Mouse (Mus musculus) brown adipose tissue, adult 24 weeks (tissue): Measurements from ENCODE around the gene Cops4. TPM values are rescaled to one million over a fixed set of nuclear protein-coding genes. Genes with fewer than 3 reads are reported as not detected.

Experiments used
- H3K27ac ChIP-seq: fragments of 200-500 bp; replicated peaks from 2 replicates; pipeline ENCODE4 v1.5.1; 2012; ENCODE audit warnings: low read depth, mild to moderate bottlenecking, low read length
- H3K4me1 ChIP-seq: fragments of 200-500 bp; 2 replicates; pipeline ENCODE4 v1.6.1; 2012; ENCODE audit warnings: low read length, mixed read lengths; ENCODE audit not compliant: control insufficient read depth, insufficient read depth, insufficient read length
- H3K4me3 ChIP-seq: fragments of 200-500 bp; 2 replicates; pipeline ENCODE4 v1.5.1; 2012; ENCODE audit warnings: low read depth, mild to moderate bottlenecking, low read length, moderate library complexity; ENCODE audit not compliant: insufficient read depth
- polyA plus RNA-seq: library from polyadenylated mRNA; stranded (reverse); fragments of >200 nt; gene quantifications from 2 replicates; pipeline ENCODE4 v1.2.4, GENCODE M21; 2012; ENCODE audit not compliant: missing spikeins, insufficient read depth, insufficient read length

Gene Cops4
- polyA plus RNA-seq, 1 experiment: 61.2 TPM

DNA sequence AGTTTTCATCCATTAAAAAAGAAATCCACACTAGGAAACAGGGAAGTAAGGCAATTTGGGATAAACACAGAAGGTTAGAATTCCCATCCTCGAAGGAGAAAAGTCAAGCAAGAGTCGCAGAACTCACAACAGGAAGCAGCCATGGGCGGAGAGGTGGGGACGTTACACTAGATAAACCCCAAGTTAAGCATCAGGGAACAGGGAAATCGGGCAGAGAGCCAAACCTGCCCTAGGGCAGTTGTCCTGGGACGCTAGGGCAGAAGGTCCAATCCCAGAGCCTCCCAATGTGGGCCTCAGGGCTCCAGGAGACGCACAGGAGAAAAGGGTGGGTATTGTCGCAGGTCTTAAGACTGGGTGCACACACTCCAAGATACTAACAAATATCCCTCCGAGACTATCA, 39.4 kb downstream of the Cops4 start:
- Histone ChIP-seq H3K27ac (no peak overlapping the region), H3K4me3 (no peak overlapping the region), H3K4me1 (no peaks in the 10 kb centered on the region)

DNA sequence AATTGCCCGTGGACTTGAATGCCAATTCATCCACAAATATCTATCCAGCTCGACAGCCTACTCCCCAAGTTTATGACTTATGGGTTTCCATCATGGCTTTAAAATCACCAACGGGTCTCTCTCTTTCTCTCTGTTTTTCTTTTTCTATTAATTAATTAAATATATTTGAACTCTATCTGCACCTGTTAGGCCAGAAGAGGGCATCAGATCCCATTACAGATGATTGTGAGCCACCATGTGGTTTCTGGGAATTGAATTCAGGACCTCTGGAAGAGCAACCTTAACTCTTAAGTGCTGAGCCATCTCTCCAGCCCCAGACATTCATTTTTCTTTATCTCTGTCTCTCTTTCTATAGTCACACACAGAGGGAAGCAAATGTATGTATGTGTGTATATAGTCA, 40.7 kb downstream of the Cops4 start:
- Histone ChIP-seq H3K4me1 (no peaks in the 10 kb centered on the region), H3K4me3 (no peak overlapping the region), H3K27ac (no peak overlapping the region)

GRCm38 (mm10) chr5:100559357-100559756, 41.2 kb downstream of the Cops4 start:
- Histone ChIP-seq H3K27ac (no peak overlapping the region), H3K4me3 (no peak overlapping the region), H3K4me1 (no peaks in the 10 kb centered on the region)

DNA sequence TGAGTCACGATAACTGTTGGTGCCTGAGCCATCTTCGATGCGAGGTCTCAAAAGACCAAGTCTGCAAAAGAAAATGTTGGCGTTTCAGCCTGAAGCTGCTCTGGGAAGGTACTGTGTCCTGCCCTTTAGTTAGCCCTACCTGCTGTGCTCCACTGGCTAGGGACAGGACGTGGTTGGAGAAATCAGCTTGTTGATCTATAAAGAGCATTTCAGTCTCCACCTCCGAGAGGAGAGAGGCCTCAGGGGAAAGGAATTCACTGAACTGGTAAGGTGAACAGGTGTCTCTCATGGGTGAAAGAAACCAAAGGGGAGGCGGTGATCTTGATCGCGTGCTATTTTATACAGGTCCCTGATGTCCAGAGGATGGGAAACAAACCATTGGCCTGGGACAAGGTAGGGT, 44.6 kb downstream of the Cops4 start:
- Histone ChIP-seq H3K27ac (no peak overlapping the region), H3K4me1 (no peaks in the 10 kb centered on the region), H3K4me3 (no peak overlapping the region)

DNA sequence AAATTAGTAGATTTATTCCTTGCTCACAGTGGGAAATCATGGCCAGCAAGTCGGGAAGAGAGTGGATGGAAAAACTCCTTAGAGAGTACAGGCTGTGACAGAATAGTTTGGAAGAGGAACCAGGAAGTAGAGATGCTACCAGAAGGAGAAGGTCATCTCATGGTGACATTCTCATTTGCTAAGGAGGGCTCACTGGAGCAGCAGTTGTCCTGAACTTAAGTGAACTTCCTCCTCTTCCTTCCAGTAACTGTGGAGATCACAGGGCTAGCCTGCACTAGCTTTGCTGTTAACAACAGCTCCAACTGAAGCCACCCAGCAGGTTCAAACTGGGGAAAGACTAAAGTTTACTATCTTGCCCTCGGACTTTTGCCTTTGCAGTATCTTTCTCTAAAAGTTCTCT, 48.7 kb downstream of the Cops4 start:
- H3K4me1 ChIP-seq: no peaks in the 10 kb centered on the region; the same call in 1 of the 2 replicates
- no peak overlapping the region for H3K27ac ChIP-seq
- H3K4me3 ChIP-seq: no peak overlapping the region

DNA sequence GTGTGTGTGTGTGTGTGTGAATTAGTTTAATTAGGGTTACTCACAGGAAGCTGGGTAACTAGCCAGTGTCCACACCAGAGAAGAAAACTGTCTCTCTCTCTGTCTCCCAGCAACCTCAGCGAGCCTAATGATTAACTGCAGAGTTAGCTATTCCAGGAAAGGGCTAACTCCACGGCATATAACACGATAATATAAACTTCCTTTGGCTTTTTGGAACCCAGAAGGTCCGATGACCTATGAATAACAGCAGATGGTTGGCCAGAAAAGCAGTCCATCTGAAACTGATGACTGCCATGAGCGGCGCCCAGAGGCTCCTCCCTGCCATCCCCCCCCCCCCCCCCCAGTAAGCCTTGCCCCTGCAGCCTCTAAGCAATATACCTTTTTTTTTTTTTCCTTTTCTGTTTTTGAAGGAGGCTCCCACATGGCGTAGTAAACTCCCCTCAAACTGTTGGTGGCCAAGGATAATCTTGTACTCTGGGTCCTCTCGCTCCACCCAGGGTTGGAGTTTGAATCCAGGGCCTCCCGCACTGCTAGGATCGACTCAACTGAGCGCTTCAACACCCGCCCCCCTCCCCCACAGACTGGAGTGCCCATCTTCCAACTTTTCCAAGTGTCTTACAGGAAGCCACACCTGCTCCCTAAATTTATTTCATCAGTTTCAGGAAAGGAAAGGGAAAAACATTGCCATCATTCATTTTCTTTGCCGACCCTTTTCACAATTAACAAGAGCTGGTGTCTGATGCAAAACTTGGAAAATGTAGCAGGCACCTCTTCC, 49.3 kb downstream of the Cops4 start:
- Histone ChIP-seq H3K4me1 (no peaks in the 10 kb centered on the region; the same call in 1 of the 2 replicates), H3K4me3 (no peak overlapping the region), H3K27ac (no peak overlapping the region)

DNA sequence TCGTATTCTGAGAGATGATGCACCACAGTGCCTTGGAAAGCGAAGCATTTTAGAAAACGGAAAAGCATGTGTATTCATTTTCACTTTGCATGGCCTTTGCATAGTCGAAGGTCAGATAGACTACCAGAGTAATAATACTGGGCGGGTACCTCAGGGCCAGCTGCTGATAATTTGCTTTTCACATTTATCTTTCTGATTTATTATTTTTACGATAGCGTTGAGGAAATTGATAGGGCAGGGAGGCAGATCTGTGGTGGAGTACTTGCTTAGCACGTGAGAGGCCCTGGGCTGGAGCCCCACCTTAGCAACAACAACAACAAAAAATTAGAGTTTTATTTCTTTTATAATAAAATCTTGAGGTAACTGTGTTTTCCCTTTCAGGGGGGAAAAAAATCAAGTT, 50.1 kb downstream of the Cops4 start:
- H3K27ac ChIP-seq: no peak overlapping the region

GRCm38 (mm10) chr5:100568802-100569201, 50.7 kb downstream of the Cops4 start:
- H3K4me3 ChIP-seq: no peak overlapping the region

More for the DNA sequence above, 50.1 kb downstream of the Cops4 start:
- no peaks in the 10 kb centered on the region; the same call in 1 of the 2 replicates for H3K4me1 ChIP-seq
- no peak overlapping the region for H3K4me3 ChIP-seq

DNA sequence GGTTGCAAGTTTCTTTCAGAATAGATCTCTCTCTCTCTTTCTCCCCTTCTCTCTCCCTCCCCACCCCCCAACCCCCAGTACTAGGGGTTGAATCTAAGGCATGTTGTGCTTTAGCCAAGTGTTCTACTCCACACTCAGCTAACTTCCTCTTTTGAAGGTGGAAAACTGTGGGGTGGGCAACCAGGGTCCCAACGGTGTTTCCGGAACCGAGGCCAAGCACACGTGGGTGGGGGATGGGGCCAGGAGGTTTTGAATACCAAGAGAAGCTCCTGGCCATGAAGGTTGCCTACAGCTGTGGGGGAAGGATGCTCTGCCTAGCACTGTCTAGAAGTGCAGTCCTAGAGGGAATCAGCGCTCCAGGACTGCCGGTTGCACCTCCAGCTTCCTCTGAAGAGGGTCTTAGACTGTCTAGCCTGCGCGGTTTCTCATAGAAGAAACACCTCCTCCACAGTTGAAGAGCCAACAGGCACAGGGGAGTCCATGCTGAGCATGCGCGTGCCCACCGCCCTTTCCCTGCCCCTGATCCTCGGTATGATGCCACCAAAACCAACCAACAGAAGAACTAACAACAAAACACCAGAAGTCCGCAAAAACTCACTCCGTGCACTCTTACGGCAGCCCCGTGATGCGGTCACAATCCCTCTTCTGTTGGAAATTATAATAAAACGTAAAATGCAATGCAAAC, 51.3 kb downstream of the Cops4 start:
- Histone ChIP-seq H3K27ac (no peak overlapping the region), H3K4me1 (no peaks in the 10 kb centered on the region; the same call in 1 of the 2 replicates), H3K4me3 (no peak overlapping the region; the same call in 1 of the 2 replicates)

More at GRCm38 (mm10) chr5:100568802-100569201, 50.7 kb downstream of the Cops4 start:
- H3K4me1 ChIP-seq: no peaks in the 10 kb centered on the region; the same call in 1 of the 2 replicates
- H3K27ac ChIP-seq: no peak overlapping the region

GRCm38 (mm10) chr5:100569997-100570595, 52.0 kb downstream of the Cops4 start:
- Histone ChIP-seq H3K27ac (no peak overlapping the region), H3K4me3 (peak overlapping the region; percentile 13; the same call in 1 of the 2 replicates), H3K4me1 (no peaks in the 10 kb centered on the region; the same call in 1 of the 2 replicates)

- Histone ChIP-seq H3K4me3 (peak overlapping the region; percentile 13; the same call in 1 of the 2 replicates), H3K27ac (no peak overlapping the region), H3K4me1 (no peaks in the 10 kb centered on the region; the same call in 1 of the 2 replicates)
These were observed 52.6 kb downstream of the Cops4 start for GRCm38 (mm10) chr5:100570716-100571115.

GRCm38 (mm10) chr5:100572069-100572468, 54.0 kb downstream of the Cops4 start, which contains the start of gene Plac8:
TSS of gene Plac8 (minus strand) at chr5:100572245.
- Histone ChIP-seq H3K27ac (no peak within 1 kb of the TSS), H3K4me1 (no peaks in the 10 kb centered on the region; the same call in 1 of the 2 replicates), H3K4me3 (no peak within 1 kb of the TSS)

DNA sequence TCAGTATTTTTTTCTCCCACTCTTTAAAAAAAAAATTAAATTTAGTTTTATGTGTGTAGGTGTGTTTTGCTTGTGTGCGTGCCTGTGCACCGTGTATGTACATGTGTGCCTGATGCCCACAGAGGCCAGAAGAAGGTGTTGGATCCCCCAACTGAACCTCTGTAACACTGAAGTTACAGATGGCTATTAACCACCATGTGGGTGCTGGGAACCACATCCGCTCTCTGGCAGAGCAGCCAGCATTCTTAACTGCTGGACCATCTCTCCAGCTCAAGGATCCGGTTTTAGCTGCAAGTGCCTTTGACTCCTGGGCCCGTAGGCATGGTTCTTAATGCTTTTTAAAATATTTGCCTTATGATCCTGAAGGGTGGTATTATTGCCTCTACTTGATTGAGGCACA, 55.1 kb downstream of the Cops4 start:
- H3K27ac ChIP-seq: no peak overlapping the region
- no peak overlapping the region for H3K4me3 ChIP-seq
- H3K4me1 ChIP-seq: no peaks in the 10 kb centered on the region; the same call in 1 of the 2 replicates

GRCm38 (mm10) chr5:100574771-100575170, 56.7 kb downstream of the Cops4 start:
- Histone ChIP-seq H3K27ac (no peak overlapping the region), H3K4me1 (no peaks in the 10 kb centered on the region), H3K4me3 (no peak overlapping the region)

- no peak overlapping the region for H3K4me3 ChIP-seq
- H3K27ac ChIP-seq: no peak overlapping the region
- no peaks in the 10 kb centered on the region for H3K4me1 ChIP-seq
These were observed 60.8 kb downstream of the Cops4 start for GRCm38 (mm10) chr5:100578863-100579411.
